Mouse (Mus musculus) kidney, adult 2 months (tissue): Measurements from ENCODE around the gene Kyat1. TPM values are rescaled to one million over a fixed set of nuclear protein-coding genes. Genes with fewer than 3 reads are reported as not detected.
A peak's percentile ranks its signal among the peaks of the same experiment; 100 is the strongest.
"Not testable (repeated sequence)": the region's sequence is repeated elsewhere in the genome, so short reads cannot be mapped to it uniquely, and the experiment has no call there.

Experiments
- DNase-seq: peaks from one replicate; pipeline ENCODE4 v3.0.0; 2021
- H3K27ac ChIP-seq: fragments of 200-500 bp; 2 replicates; pipeline ENCODE4 v1.5.1; 2012; ENCODE audit warnings: low read depth, low read length, control low read depth, inconsistent platforms; ENCODE audit not compliant: insufficient read depth
- H3K27me3 ChIP-seq: fragments of 200-500 bp; replicated peaks from 2 replicates; pipeline ENCODE4 v1.6.1; 2012; ENCODE audit warnings: mild to moderate bottlenecking, moderate library complexity, low read length, inconsistent platforms; ENCODE audit not compliant: control insufficient read depth, insufficient read depth
- H3K36me3 ChIP-seq: fragments of 200-500 bp; 2 replicates; pipeline ENCODE4 v1.6.1; 2012; ENCODE audit warnings: mild to moderate bottlenecking, moderate library complexity, low read length, inconsistent platforms; ENCODE audit not compliant: control insufficient read depth, insufficient read depth
- H3K4me1 ChIP-seq: fragments of 200-500 bp; 2 replicates; pipeline ENCODE4 v1.6.1; 2011; ENCODE audit warnings: low read length; ENCODE audit not compliant: control insufficient read depth, insufficient read depth
- H3K4me3 ChIP-seq: fragments of 200-500 bp; 2 replicates; pipeline ENCODE4 v1.5.1; 2011; ENCODE audit warnings: mild to moderate bottlenecking, low read depth, low read length, control low read depth; ENCODE audit not compliant: insufficient read depth
- CTCF ChIP-seq: fragments of 200-500 bp; conservative IDR thresholded peaks from 2 replicates; pipeline ENCODE4 v1.5.1; 2011; ENCODE audit warnings: low read depth, mild to moderate bottlenecking, control low read depth, low read length, moderate library complexity, mixed read lengths; ENCODE audit not compliant: insufficient read depth, insufficient read length
- POLR2A ChIP-seq: fragments of 200-500 bp; IDR thresholded peaks from one replicate; pipeline ENCODE4 v1.6.1; 2011; ENCODE audit warnings: low read depth, low read length, control low read depth
- WGBS: fragments of 180-500 bp; shearing (Covaris S2); methylation state at CpG from one replicate; pipeline ENCODE4 v1.1.7; 2018; 5-methylcytosine and 5-hydroxymethylcytosine counted together
- polyA plus RNA-seq: library from polyadenylated mRNA; depleted of rRNA; stranded (reverse); fragments of >200 nt; gene quantifications from 2 replicates; pipeline ENCODE4 v1.2.3, GENCODE M21; 2012

Gene Kyat1
- polyA plus RNA-seq, 1 experiment, result 71.6 TPM

GRCm38 (mm10) chr2:30171997-30172382, 33.7 kb downstream of the Kyat1 start:
- H3K27ac ChIP-seq, result peak overlapping the region; percentile 48
- peak overlapping the region; percentile 68 for H3K4me3 ChIP-seq
- H3K27me3 ChIP-seq, result no peaks in the 10 kb centered on the region
- DNase-seq, result no peak
- H3K4me1 ChIP-seq, result peaks cover 4% of the 10 kb centered on the region; the same call in 1 of the 2 replicates
- H3K36me3 ChIP-seq, result no peaks in the 10 kb centered on the region
- TF ChIP-seq POLR2A (no peak), CTCF (no peak)
- WGBS, result under 1% methylated on average over 19 of the region's 19 CpGs

- under 1% methylated on average over 75 of the region's 75 CpGs for WGBS
These were observed 34.2 kb downstream of the Kyat1 start, which contains the start of gene Endog for GRCm38 (mm10) chr2:30171371-30171996. Gene Endog (plus strand): TSS chr2:30171493.

GRCm38 (mm10) chr2:30166677-30167076, 39.0 kb downstream of the Kyat1 start:
- Histone ChIP-seq H3K27me3 (no peaks in the 10 kb centered on the region), H3K27ac (no peak overlapping the region), H3K4me3 (no peak overlapping the region), H3K4me1 (no peaks in the 10 kb centered on the region), H3K36me3 (no peaks in the 10 kb centered on the region)
- 57% methylated on average over 4 of the region's 4 CpGs for WGBS
- DNase-seq, result no peak
- TF ChIP-seq CTCF (no peak), POLR2A (no peak)

More at GRCm38 (mm10) chr2:30171371-30171996, 34.2 kb downstream of the Kyat1 start, which contains the start of gene Endog:
- TF ChIP-seq CTCF (no peak), POLR2A (peak; percentile 97)
- Histone ChIP-seq H3K27ac (peak within 1 kb of the TSS; percentile 48), H3K36me3 (no peaks in the 10 kb centered on the region), H3K4me3 (peak within 1 kb of the TSS; percentile 68), H3K4me1 (peaks cover 4% of the 10 kb centered on the region; the same call in 1 of the 2 replicates), H3K27me3 (no peaks in the 10 kb centered on the region)
- peak; percentile 95 for DNase-seq

- no peak for DNase-seq
- H3K4me3 ChIP-seq, result no peak overlapping the region
- WGBS, result 26% methylated on average over 9 of the region's 9 CpGs
- no peaks in the 10 kb centered on the region for H3K27me3 ChIP-seq
- H3K36me3 ChIP-seq, result no peaks in the 10 kb centered on the region
- no peak for TF ChIP-seq CTCF
- TF ChIP-seq POLR2A, result no peak
- H3K4me1 ChIP-seq, result no peaks in the 10 kb centered on the region
- no peak overlapping the region for H3K27ac ChIP-seq
These were observed 41.2 kb downstream of the Kyat1 start for GRCm38 (mm10) chr2:30164340-30164932.

GRCm38 (mm10) chr2:30161809-30162208, 43.8 kb downstream of the Kyat1 start:
- H3K4me3 ChIP-seq, result no peak overlapping the region
- no peak overlapping the region for H3K27ac ChIP-seq
- H3K4me1 ChIP-seq, result no peaks in the 10 kb centered on the region
- DNase-seq, result peak; percentile 59
- TF ChIP-seq POLR2A (no peak), CTCF (peak; percentile 27; the same call in 1 of the 2 replicates)
- no peaks in the 10 kb centered on the region for H3K27me3 ChIP-seq
- no peaks in the 10 kb centered on the region for H3K36me3 ChIP-seq

- H3K27ac ChIP-seq, result not testable (repeated sequence)
These were observed 45.8 kb downstream of the Kyat1 start for GRCm38 (mm10) chr2:30159871-30160270.

GRCm38 (mm10) chr2:30152616-30153015, 53.0 kb downstream of the Kyat1 start:
- Histone ChIP-seq H3K4me3 (no peak overlapping the region), H3K27me3 (no peaks in the 10 kb centered on the region), H3K27ac (no peak overlapping the region), H3K4me1 (peaks cover 7% of the 10 kb centered on the region), H3K36me3 (peaks cover 3% of the 10 kb centered on the region; the same call in 1 of the 2 replicates)
- 39% methylated on average over 8 of the region's 8 CpGs for WGBS
- TF ChIP-seq CTCF, result no peak
- TF ChIP-seq POLR2A, result no peak
- peak; percentile 70 for DNase-seq

More at GRCm38 (mm10) chr2:30159871-30160270, 45.8 kb downstream of the Kyat1 start:
- H3K4me1 ChIP-seq, H3K4me3 ChIP-seq, DNase-seq, H3K27me3 ChIP-seq, H3K36me3 ChIP-seq: not testable (repeated sequence)
- WGBS, result 90% methylated on average over 7 of the region's 10 CpGs
